Mouse (Mus musculus) lung, postnatal 0 days (tissue): ENCODE measurements around the gene Pakap.

Source experiments
- CTCF ChIP-seq: IDR thresholded peaks from 2 replicates; pipeline ENCODE4 v1.5.1; 2016; ENCODE audit warnings: antibody characterized with exemption, mild to moderate bottlenecking
- EP300 ChIP-seq: IDR thresholded peaks from 2 replicates; pipeline ENCODE4 v1.6.1; 2016; ENCODE audit warnings: antibody characterized with exemption, mild to moderate bottlenecking, control low read depth

DNA sequence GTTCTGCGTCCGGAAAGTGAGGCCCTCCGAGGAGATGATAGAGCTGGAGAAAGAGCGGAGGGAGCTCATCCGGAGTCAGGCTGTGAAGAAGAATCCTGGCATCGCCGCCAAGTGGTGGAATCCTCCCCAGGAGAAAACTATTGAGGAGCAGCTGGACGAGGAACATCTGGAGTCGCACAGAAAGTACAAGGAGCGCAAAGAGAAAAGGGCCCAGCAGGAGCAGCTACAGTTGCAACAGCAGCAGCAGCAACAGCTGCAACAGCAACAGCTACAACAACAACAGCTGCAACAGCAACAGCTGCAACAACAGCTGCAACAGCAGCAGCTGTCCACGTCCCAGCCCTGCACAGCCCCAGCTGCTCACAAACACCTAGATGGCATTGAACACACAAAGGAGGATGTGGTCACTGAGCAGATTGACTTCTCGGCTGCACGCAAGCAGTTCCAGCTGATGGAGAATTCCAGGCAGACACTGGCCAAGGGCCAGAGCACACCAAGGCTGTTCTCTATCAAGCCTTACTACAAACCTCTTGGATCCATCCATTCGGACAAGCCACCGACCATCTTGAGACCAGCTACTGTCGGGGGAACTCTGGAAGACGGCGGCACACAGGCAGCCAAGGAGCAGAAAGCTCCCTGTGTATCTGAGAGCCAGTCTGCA lies 287.4 kb downstream of the Pakap start:
- TF ChIP-seq CTCF (peak; percentile 46), EP300 (peak; percentile 60; the same call in 1 of the 2 replicates)
